Mouse (Mus musculus): Measurements from ENCODE around the gene Gm49405.

Gm49405 gene

DNA sequence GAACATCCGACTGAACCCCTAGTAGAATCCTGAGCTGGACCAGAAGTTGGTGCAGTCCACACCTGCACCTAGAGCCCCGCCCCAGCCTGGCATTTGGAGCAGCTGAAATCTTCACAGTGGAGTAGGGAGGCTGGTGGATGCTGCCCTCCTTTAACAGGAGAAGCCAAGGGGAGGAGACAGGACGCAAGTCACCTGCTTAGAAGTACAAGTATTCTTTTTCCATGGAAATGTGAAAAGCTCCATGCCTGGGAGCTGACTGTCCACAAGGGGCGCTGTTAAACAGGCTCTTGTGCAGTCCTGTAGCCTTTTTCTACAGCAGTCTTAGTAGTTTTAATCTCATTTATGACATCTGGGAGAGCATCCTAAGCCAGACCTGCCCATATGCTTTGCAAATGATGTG, 11.7 kb upstream of the Gm49405 start:
- no peak for DNase-seq

DNA sequence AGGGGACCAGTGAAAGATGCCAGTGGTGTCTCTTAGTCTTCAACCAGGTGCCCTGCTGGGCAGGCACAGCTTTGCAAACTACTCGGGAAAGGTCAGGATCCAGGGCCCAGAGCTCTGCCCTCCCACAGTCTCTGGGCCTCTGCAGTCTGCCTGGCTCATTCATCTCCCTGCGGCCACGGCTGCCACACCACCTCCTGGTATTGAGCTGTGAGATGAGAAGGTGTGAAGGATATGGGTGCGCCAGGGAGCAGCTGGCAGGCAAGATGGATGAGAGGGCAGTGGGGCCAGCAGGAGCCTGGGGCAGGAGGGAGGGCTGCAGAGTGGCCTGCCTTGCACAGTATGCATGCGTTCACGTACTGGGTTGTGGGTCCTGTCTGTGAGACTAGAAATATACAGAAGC, 9.6 kb upstream of the Gm49405 start:
- no peak for DNase-seq

DNA sequence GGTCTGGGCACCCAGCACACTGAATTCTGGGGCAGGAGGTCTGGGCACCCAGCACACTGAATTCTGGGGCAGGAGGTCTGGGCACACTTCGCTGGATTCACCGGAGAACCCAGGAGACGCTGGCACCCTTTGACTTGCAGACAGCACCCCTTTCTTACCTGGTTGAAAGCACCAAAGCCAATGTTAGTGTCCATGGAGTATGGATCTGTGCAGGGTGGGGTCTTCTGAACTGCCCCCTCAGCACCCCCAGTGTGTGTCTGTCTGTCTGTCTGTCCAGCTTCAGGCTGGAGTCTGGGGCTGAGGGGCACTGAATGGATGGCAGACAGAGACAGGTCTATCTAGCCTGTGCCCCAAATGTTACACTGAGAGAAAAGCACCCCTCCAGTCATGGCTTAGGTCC, 8.9 kb upstream of the Gm49405 start:
- DNase-seq: no peak

DNA sequence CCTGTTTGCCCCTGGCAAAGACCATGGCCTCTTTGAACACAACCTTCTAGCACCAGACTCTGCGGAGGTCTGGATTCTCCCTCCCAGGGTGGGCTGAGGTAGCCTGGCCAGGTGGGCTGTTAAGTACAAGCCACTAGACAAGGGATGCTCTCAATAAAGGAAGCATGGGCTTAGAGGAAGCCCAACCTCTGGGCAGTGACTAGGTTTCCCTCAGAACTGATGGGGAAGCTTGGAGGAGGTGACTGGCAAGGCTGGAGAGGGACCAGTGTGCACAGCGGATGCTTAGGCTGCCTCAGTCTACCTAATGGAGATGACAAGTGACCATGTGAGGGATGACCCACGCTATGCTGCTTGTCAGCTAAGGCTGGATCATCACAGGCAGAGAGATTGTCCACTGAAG, 8.5 kb upstream of the Gm49405 start:
- no peak for DNase-seq

DNA sequence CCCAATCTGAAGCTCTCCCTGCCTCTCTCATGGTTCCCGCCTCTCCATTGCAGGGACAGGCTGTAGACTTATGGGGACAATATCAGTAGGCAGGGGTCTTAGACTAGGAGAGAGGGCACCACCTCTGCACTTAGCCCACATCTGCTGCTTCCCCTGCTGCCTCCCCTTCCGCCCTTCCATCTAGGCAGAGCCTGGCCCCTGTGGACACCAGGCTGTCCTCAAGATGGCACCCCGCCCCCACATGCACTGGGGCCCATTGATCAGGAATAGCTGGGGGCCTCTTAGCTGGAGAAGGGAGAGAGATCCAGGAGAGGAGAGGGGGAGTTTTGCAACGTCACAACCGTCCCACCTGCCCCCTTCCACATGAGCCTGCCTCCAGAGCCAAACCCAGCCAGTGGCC, 8.0 kb upstream of the Gm49405 start, which contains the start of gene Tbx10:
Gene Tbx10, plus strand, starts transcription at position 337 of the 400 bp plus-strand sequence.
- no peak for DNase-seq

DNA sequence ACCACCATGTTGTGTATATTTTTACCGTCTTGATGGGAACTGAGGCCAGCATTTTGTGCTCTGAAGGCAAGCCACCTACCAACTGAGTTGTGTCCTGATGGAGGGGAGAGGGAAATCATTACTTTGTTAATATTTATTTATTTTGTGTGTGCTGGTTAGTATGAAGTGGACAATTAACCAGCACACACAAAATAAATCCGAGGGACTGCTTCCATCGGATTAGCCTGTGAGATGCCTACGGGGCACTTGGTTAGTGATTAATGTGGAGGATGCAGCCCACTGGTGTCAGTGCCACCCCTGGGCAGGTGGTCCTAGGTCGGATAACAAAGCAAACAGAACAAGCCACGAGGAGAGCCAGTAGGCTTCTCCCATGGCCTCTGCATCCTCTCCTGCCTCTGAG, 5.5 kb upstream of the Gm49405 start:
- no peak for DNase-seq

DNA sequence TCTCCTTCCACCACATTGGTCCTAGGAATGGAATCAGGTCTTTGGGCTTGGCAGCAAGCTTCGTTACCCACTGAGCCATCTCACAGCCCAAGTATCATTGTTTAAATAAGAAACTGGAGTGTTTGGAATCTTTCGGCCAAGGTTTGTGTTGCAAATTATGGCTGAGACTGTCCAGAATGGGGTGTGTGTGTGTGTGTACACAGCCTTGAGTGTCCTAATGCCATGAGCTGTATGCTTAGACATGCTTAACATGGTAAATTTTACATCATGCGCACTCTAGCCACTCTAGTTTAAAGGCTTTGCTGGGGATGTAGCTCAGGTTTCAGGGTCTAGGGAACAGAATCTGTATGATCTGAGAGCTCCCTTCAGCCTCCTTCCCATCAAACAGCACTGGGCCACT, 4.9 kb upstream of the Gm49405 start:
- no peak for DNase-seq

DNA sequence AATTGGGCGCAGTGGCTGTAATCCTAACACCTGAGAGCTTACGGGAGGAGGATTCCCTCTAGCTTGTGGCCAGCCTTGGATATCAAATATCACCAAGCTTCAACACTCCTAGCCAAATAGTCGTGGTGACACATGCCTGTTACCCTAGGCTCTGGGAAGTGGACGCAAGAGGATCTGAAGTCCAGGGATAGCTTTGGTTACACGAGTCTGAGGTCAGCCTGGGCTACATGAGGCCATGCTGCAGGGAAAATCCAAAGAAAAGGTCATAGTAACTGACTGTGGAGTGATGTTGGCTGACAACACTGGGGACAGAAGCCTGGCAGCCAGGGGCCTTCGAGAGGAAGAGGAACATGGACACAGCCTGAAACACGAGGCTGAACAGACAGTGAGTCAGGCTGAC, 4.3 kb upstream of the Gm49405 start:
- DNase-seq: no peak

DNA sequence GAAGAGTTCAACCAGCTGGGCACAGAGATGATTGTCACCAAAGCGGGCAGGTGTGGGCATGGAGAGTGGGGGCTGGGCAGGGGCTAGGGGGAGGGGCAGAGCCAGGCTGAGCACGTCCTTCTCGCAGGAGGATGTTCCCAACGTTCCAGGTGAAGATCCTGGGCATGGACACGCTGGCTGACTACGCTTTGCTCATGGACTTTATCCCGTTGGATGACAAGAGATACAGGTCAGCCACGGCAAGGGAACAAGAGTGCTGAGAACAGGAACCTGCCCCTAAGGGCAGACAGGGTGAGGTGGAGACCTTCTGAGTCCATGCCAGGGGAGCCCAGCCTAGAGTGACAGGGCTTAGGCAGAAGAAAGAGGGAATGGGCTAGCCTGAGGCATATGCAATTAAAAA, 3.7 kb upstream of the Gm49405 start:
- no peak for DNase-seq

DNA sequence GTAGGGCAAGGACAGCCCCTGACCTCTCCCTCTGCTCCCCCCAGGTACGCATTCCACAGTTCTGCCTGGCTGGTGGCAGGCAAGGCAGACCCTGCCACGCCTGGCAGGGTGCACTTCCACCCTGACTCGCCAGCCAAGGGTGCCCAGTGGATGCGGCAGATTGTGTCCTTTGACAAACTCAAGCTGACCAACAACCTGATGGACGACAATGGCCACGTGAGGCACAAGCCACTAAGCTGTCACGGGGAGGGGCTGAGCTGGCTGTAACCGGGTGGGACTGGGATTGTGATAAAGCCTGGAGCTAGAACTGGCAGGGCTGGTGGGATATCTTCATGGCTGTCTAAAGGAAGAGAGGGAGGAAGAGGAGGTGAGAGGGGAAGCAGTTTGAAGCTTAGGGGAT, 3.2 kb upstream of the Gm49405 start:
- DNase-seq: no peak

DNA sequence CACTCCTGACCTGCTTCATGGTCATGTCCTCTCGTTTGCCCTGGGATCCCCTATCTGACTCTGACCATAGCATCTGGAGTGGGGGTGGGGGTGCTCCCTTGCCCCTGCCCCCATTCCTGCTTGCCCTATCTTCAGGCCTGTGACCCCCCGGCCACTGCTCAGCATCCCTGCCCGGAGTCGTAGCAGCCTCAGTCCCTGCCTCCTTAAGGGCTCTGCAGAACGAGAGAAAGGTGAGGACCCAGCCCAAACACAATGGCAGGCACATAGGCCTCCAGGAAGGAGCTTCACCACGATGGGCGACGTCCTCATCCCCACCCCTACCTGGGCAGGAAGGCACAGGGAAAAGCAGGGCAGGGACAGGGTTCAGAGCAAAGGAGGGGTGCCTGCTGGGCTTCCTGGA, 2.1 kb upstream of the Gm49405 start:
- no peak for DNase-seq

DNA sequence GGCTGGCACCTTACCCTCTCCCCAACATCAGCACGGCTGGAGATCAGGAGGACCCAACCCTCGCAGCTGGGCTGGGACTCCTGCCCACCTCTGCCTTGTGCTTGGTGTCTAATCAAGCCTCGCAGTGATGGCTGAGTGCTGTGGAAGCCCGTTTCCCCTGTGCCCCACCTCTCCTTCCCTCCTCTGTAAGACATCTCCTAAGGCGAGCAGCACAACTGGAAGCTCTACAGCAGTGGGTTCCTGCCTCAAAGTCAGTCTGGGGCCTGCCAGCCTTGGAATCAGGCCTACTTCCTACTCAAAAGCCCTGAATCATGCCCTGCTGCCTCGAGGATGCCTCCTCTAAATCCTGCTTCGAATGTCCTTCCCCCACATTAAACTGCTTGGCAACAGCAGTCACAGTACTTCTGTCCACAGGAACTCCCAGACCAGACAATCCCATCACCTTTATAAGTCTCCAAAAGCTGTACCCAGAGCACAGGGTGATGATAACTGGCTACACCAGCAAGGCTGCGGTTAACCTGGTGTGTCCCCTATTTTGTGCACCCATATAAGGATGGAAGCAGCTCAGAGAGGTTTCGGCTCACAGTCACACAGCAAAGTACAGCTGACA, 1.2 kb upstream of the Gm49405 start:
- DNase-seq: no peak

DNA sequence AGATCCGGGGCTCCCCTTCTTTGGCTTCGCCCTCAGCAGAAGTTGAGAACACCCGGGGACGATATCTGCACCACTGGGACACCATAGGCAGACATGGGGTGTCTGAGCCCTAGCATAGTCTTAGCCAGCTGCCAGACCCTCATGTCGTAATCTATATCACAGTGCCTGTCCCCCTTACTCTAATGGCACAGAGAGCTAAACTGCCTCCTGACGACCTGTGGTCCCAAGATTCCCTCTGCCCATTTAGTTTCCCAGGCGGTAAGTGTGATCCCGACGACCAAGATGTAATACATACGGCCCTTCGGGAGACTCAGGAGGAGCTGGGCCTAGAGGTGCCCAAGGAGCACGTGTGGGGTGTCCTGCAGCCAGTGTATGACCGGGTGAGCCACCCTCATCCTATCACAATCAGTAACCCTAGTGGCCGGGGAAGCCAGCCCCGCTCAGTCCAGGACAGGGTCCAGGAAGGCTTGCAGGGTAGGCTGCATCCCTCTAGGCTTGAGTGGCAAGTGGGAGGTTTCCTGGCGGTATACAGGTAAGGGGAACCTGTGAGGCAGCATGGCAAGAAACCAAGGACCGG, 611 bp downstream of the Gm49405 start:
- no peak for DNase-seq

DNA sequence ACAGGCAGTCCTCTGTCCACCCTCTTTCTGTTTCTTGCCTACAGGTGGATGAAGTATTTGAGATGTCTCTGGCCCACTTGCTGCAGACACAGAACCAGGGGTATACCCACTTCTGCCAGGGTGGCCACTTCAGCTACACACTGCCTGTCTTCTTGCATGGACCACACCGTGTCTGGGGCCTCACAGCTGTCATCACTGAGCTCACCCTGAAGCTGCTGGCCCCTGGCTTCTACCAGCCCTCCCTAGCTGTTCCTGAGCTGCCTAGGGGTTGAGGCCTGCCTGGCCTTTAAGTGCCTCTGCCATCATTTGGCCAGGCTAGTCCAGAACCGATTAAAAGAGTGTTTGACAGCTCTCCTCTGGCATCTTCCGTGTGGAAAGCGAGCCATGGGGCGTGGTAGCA, 1.3 kb downstream of the Gm49405 start:
- no peak for DNase-seq

DNA sequence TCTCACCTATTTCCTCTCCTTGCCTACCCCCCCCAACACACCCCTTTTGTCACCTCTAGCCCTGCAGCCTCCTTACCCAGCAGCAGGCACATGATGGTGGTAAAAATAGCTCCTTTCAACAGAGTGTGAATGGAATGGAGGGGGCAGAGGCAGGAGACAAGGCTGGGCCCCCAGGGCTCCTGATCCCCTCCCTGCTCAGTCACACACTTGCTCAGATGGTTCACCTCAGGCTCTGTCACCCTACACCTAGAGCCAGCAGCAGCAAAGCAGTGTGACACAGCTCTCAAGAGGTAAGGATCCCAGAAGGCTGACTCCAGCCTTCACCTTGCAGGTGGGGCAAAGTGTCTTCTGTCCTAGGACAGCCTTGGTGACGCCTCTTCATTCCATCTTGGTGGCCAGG, 2.7 kb downstream of the Gm49405 start, which contains the start of gene Doc2g:
Gene Doc2g, plus strand, starts transcription at position 202 of the 400 bp plus-strand sequence.
- no peak for DNase-seq

DNA sequence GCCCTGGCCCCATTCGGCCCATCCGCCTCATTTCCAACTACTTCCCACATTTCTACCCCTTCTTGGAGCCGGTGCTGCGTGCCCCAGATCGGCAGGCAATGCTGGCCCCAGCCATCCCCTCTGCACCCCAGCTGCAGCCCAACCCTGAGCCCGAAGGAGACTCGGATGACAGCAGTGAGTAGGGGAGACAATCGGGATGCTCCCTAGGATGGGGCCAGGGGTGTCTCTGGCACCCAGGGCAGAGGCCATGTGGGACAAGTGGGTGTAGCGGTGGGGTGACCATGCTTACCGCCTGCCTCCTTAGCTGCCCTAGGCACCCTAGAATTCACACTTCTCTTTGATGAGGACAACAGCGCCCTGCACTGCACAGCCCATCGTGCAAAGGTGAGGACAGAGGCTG, 3.2 kb downstream of the Gm49405 start:
- no peak for DNase-seq

DNA sequence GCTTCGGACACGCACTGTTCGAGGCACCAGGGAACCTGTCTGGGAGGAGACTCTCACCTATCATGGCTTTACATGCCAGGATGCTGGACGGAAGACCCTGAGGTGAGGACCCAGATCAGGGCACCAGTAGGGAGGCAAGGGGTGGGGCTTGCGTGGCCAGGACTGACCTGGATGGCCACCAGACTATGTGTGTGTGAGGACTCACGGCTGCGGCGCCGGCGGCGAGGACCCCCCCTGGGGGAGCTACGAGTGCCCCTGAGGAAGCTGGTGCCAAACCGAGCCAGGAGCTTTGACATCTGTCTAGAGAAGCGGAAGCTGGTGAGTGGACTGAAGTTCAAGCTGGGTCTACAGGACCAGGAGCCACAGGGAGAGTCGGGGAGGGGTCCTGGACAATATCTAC, 3.9 kb downstream of the Gm49405 start:
- no peak for DNase-seq

DNA sequence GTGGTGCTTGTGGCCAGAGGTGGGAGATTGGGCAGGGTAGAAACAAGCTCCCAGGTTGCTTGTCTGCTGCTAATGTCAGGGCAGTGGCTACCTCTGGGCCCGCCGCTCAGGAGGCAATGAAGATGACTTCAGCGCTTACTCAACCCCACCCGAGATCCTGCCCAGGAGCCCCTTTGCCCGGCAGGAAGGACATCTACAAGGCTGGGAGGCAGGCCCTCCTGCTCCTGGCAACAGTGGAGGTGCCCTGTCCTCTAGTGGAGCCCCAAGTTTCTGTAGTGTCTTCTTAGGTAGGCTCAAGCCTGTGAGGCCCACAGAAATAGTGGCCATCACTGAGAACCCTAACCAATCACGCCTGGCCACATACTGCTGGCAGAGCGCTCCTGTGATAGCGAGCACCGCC, 4.7 kb downstream of the Gm49405 start:
- no peak for DNase-seq

DNA sequence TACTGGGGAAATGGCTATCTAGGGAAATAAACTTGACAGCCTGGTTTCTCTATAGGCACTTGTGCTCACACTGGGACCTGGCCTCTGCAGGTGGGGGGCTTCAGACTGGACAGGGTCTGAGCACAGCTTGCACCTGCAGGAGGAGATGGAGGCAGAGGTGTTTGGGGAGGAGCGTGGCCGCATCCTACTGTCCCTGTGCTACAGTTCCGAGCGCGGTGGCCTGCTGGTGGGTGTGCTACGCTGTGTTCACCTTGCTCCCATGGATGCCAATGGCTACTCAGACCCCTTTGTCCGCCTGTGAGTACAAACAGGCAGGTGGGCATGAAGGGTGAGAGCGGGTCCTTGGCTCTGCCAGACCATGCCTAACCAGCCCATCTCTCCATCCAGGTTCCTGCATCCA, 5.5 kb downstream of the Gm49405 start:
- DNase-seq: no peak

DNA sequence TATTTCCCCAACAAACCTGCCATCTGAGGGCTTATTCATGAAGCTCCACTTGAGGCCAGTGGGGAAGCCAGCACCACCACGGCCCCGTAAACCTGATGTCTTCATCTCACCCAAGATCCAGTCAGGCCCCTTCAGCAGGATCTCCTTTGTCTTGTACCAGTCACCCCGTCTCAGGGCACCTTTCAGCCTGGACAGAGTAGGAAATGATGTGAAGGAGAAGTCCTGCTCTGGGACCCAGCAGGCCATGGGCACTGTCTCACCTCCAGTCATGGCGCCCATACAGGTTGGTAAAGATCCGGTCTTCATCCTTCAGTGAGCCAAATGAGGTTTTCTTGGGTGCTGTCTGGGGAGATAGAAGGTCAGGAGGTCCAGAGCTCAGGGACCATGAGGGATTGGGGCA, 10.7 kb downstream of the Gm49405 start:
- DNase-seq: no peak

DNA sequence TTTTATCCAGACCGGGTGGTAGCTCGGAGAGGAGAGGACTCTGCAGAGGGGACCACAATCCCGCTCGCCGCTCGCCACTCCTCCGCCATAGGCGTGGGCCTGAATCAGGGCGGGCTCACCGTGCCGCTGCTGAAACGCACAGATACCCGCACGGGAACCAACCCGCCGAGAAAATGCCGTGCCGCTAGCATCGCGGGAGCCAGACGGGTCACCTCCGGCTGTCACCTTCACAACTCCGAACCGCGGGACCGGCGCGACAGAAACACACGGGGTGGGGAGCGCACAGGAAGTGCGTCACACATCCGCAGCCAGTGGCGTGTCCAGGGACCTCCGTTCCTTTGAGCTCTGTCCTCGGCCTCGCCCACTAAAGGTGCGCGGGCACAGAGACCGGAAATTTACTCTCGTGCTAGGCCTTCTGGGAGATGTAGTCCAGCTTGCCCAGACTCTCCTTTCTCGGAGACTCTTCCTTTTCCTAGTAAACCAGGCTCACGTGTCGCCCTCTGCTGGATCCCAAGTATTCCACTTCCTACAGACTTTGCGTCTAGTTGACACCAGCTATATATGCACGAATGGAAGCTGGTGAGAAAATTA, 12.1 kb downstream of the Gm49405 start, which contains the start of gene Ndufv1:
Gene Ndufv1, minus strand, starts transcription at position 375 of the 591 bp plus-strand sequence.
- peak; percentile 95 for DNase-seq

DNA sequence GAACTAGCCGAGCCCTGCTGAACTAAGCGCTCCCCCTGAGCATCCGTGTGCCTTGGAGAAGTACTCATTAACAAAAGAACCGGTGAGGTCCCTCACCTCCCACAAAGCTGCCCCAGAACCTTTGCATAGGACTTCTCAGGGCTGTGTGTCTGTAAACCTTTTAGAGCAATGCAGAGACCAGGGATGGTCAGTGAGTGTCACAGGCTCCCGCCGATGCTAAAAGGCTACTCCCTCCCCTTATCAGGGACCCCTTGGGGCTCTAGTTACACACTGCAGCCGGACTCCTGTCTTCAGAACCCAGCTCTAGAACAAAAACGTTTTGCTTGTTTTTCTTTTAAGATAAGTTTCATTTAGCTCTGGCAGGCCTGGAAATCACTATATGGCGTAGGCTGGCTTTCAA, 12.6 kb downstream of the Gm49405 start:
- DNase-seq: no peak

DNA sequence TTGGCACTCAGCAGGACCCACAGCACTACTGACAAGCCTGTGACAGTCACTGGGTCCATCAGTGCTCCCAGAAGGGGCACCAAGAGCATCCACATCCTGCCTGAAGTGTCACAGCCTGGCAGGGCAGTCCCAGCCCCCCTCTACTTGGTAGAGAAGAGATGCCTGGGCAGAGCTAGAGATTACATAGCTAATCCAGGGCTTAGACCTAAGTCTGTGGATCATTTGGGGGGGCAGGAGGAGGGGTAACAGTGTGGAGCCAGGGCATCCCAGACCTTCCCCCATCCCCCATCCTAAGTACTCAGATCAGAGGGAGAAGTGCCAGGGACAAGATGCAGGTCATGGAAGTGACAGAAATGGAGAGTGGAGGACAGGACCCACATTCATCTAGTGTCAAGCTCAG, 14.4 kb downstream of the Gm49405 start:
- peak; percentile 12 for DNase-seq

DNA sequence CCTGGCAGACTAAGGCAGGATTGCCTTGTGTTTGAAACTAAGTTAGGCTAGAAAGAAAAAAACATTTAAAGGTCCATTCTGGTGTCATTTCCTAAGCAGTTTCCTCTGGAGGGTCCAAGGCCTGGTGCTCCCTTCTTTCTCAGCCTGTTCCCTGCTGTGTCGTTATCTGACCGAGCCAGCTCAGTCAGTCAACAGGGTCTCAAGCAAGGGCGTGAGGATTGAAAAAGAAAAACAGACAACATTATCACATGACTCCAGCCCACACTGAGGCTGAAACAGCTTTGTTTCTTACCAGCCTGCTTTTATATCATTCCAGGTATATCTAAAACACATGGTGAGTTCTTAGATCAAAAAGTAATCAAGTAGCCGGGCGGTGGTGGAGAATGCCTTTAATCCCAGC, 15.2 kb downstream of the Gm49405 start:
- no peak for DNase-seq
